Mouse (Mus musculus): ENCODE results near the gene Creb3l1. TPM values are rescaled to one million over a fixed set of nuclear protein-coding genes. Genes with fewer than 3 reads are reported as not detected.

The Creb3l1 gene
- polyA plus RNA-seq, 1 experiment: 4.5 TPM

GRCm38 (mm10) chr2:91955875-91956274 lies 68.4 kb downstream of the Creb3l1 start:
- Histone ChIP-seq H3K4me3 (ENCODE audit: insufficient read depth, low read depth, low read length) (no peak overlapping the region), H3K4me1 (ENCODE audit: control insufficient read depth, insufficient read depth, insufficient read length, low read length) (peaks cover 45% of the 10 kb centered on the region), H3K27ac (replicated peaks; ENCODE audit: low read depth, low read length) (no peak overlapping the region)

- Histone ChIP-seq H3K4me1 (ENCODE audit: control insufficient read depth, insufficient read depth, insufficient read length, low read length) (peaks cover 48% of the 10 kb centered on the region), H3K4me3 (ENCODE audit: insufficient read depth, low read depth, low read length) (no peak overlapping the region), H3K27ac (replicated peaks; ENCODE audit: low read depth, low read length) (0 out of 2 replicates have a peak overlapping the region, but pooled peaks have one; percentile 0)
These were observed 69.1 kb downstream of the Creb3l1 start for GRCm38 (mm10) chr2:91955121-91955591.

- no peak overlapping the region for H3K4me3 ChIP-seq (ENCODE audit: insufficient read depth, low read depth, low read length)
- H3K4me1 ChIP-seq (ENCODE audit: control insufficient read depth, insufficient read depth, insufficient read length, low read length): peaks cover 52% of the 10 kb centered on the region
- H3K27ac ChIP-seq (replicated peaks; ENCODE audit: low read depth, low read length): peak overlapping the region; percentile 49
These were observed 70.5 kb downstream of the Creb3l1 start for GRCm38 (mm10) chr2:91953825-91954224.

GRCm38 (mm10) chr2:91950275-91951085 lies 73.8 kb downstream of the Creb3l1 start:
- Histone ChIP-seq H3K4me1 (ENCODE audit: control insufficient read depth, insufficient read depth, insufficient read length, low read length) (peaks cover 54% of the 10 kb centered on the region), H3K27ac (replicated peaks; ENCODE audit: low read depth, low read length) (peak overlapping the region; percentile 71), H3K4me3 (ENCODE audit: insufficient read depth, low read depth, low read length) (peak overlapping the region; percentile 54)

- H3K27ac ChIP-seq (replicated peaks; ENCODE audit: low read depth, low read length): peak overlapping the region; percentile 71
- H3K4me1 ChIP-seq (ENCODE audit: control insufficient read depth, insufficient read depth, insufficient read length, low read length): peaks cover 49% of the 10 kb centered on the region
- H3K4me3 ChIP-seq (ENCODE audit: insufficient read depth, low read depth, low read length): peak overlapping the region; percentile 54
These were observed 74.7 kb downstream of the Creb3l1 start for GRCm38 (mm10) chr2:91949411-91950274.

GRCm38 (mm10) chr2:91948792-91949241 lies 75.5 kb downstream of the Creb3l1 start:
- peak overlapping the region; percentile 54; the same call in 1 of the 2 replicates for H3K4me3 ChIP-seq (ENCODE audit: insufficient read depth, low read depth, low read length)
- peak overlapping the region; percentile 71 for H3K27ac ChIP-seq (replicated peaks; ENCODE audit: low read depth, low read length)
- H3K4me1 ChIP-seq (ENCODE audit: control insufficient read depth, insufficient read depth, insufficient read length, low read length): peaks cover 43% of the 10 kb centered on the region

- Histone ChIP-seq H3K27ac (replicated peaks; ENCODE audit: low read depth, low read length) (peak overlapping the region; percentile 58), H3K4me1 (ENCODE audit: control insufficient read depth, insufficient read depth, insufficient read length, low read length) (peaks cover 43% of the 10 kb centered on the region), H3K4me3 (ENCODE audit: insufficient read depth, low read depth, low read length) (peak overlapping the region; percentile 9)
These were observed 76.2 kb downstream of the Creb3l1 start for GRCm38 (mm10) chr2:91948151-91948509.

GRCm38 (mm10) chr2:91947397-91948150 lies 76.7 kb downstream of the Creb3l1 start:
- Histone ChIP-seq H3K27ac (replicated peaks; ENCODE audit: low read depth, low read length) (peak overlapping the region; percentile 58), H3K4me3 (ENCODE audit: insufficient read depth, low read depth, low read length) (peak overlapping the region; percentile 9), H3K4me1 (ENCODE audit: control insufficient read depth, insufficient read depth, insufficient read length, low read length) (peaks cover 41% of the 10 kb centered on the region)

GRCm38 (mm10) chr2:91946836-91947235 lies 77.5 kb downstream of the Creb3l1 start:
- Histone ChIP-seq H3K4me3 (ENCODE audit: insufficient read depth, low read depth, low read length) (no peak overlapping the region), H3K27ac (replicated peaks; ENCODE audit: low read depth, low read length) (no peak overlapping the region), H3K4me1 (ENCODE audit: control insufficient read depth, insufficient read depth, insufficient read length, low read length) (peaks cover 39% of the 10 kb centered on the region)

GRCm38 (mm10) chr2:91945483-91945882 lies 78.8 kb downstream of the Creb3l1 start, which contains the start of gene Gm9821:
Gene Gm9821, plus strand, starts transcription at chr2:91945703.
- H3K4me3 ChIP-seq (ENCODE audit: insufficient read depth, low read depth, low read length): no peak within 1 kb of the TSS
- H3K27ac ChIP-seq (replicated peaks; ENCODE audit: low read depth, low read length): no peak within 1 kb of the TSS
- H3K4me1 ChIP-seq (ENCODE audit: control insufficient read depth, insufficient read depth, insufficient read length, low read length): peaks cover 31% of the 10 kb centered on the region

- Histone ChIP-seq H3K27ac (replicated peaks; ENCODE audit: low read depth, low read length) (no peak overlapping the region), H3K4me3 (ENCODE audit: insufficient read depth, low read depth, low read length) (no peak overlapping the region), H3K4me1 (ENCODE audit: control insufficient read depth, insufficient read depth, insufficient read length, low read length) (peaks cover 22% of the 10 kb centered on the region)
These were observed 79.9 kb downstream of the Creb3l1 start for GRCm38 (mm10) chr2:91944170-91944950.

- Histone ChIP-seq H3K4me1 (ENCODE audit: control insufficient read depth, insufficient read depth, insufficient read length, low read length) (peaks cover 6% of the 10 kb centered on the region), H3K4me3 (ENCODE audit: insufficient read depth, low read depth, low read length) (no peak overlapping the region), H3K27ac (replicated peaks; ENCODE audit: low read depth, low read length) (no peak overlapping the region)
These were observed 81.9 kb downstream of the Creb3l1 start for GRCm38 (mm10) chr2:91942356-91942755.

GRCm38 (mm10) chr2:91939303-91939935 lies 84.9 kb downstream of the Creb3l1 start:
- H3K27ac ChIP-seq (replicated peaks; ENCODE audit: low read depth, low read length): no peak overlapping the region
- no peaks in the 10 kb centered on the region for H3K4me1 ChIP-seq (ENCODE audit: control insufficient read depth, insufficient read depth, insufficient read length, low read length)
- H3K4me3 ChIP-seq (ENCODE audit: insufficient read depth, low read depth, low read length): no peak overlapping the region

- no peak overlapping the region for H3K27ac ChIP-seq (replicated peaks; ENCODE audit: low read depth, low read length)
- H3K4me1 ChIP-seq (ENCODE audit: control insufficient read depth, insufficient read depth, insufficient read length, low read length): no peaks in the 10 kb centered on the region
- H3K4me3 ChIP-seq (ENCODE audit: insufficient read depth, low read depth, low read length): no peak overlapping the region
These were observed 88.1 kb downstream of the Creb3l1 start for GRCm38 (mm10) chr2:91936154-91936553.
